Mouse (Mus musculus) CH12.LX (cell line): ENCODE data around the gene Dlgap1. TPM values are rescaled to one million over a fixed set of nuclear protein-coding genes. Genes with fewer than 3 reads are reported as not detected.

ENCODE experiments used
- DNase-seq: peaks from one replicate; pipeline ENCODE4 v3.0.0-alpha.2; 2013; ENCODE audit errors: extremely low read depth
- H3K27ac ChIP-seq: 2 replicates; pipeline ENCODE4 v1.5.1; 2012; ENCODE audit warnings: low read depth, mild to moderate bottlenecking, control low read depth, moderate library complexity; ENCODE audit not compliant: insufficient read depth
- H3K27me3 ChIP-seq: replicated peaks from 2 replicates; pipeline ENCODE3; 2012; ENCODE audit warnings: inconsistent platforms
- H3K36me3 ChIP-seq, 2 experiments: replicated peaks in 1 of 2; 2 replicates each; pipeline versions ENCODE3 to v1.6.1; 2012; ENCODE audit warnings: inconsistent platforms in 1 of 2, low read length in 1 of 2, mild to moderate bottlenecking in 1 of 2, mixed read lengths in 1 of 2, moderate library complexity in 1 of 2; ENCODE audit not compliant: control insufficient read depth in 1 of 2, insufficient read depth in 1 of 2
- H3K4me1 ChIP-seq, 2 experiments: 2 replicates each; pipeline ENCODE4 v1.6.1; 2012; ENCODE audit warnings: inconsistent platforms in 1 of 2, moderate library complexity in 1 of 2; ENCODE audit not compliant: insufficient read depth in 2 of 2, control insufficient read depth in 1 of 2
- H3K4me2 ChIP-seq: 2 replicates; pipeline ENCODE4 v1.6.1; 2012; ENCODE audit warnings: low read depth, mild to moderate bottlenecking, control low read depth; ENCODE audit not compliant: poor library complexity, insufficient read depth, severe bottlenecking
- H3K4me3 ChIP-seq, 3 experiments: fragments of 150-350 bp in 1 of 3; sonication (generic) in 1 of 3; replicated peaks in 1 of 3; 2 replicates each; pipeline versions ENCODE3 to v1.5.1; 2011 to 2012; ENCODE audit warnings: low read depth in 2 of 3, low read length in 2 of 3, mild to moderate bottlenecking in 2 of 3, moderate library complexity in 2 of 3, control low read depth in 1 of 3, improper control_type of control experiment in 1 of 3, inconsistent platforms in 1 of 3, mixed read lengths in 1 of 3; ENCODE audit not compliant: poor library complexity in 1 of 3
- H3K79me2 ChIP-seq: replicated peaks from 2 replicates; pipeline ENCODE4 v1.6.1; 2012; ENCODE audit warnings: mild to moderate bottlenecking, moderate library complexity; ENCODE audit not compliant: control insufficient read depth, poor library complexity, insufficient read depth, severe bottlenecking; ENCODE audit errors: extremely low read depth
- H3K9ac ChIP-seq: 2 replicates; pipeline ENCODE4 v1.6.1; 2012; ENCODE audit warnings: low read depth, mild to moderate bottlenecking, control low read depth, moderate library complexity; ENCODE audit not compliant: insufficient read depth
- H3K9me3 ChIP-seq: replicated peaks from 2 replicates; pipeline ENCODE3; 2012; ENCODE audit warnings: low read length, inconsistent platforms, mixed read lengths
- BHLHE40 ChIP-seq: IDR thresholded peaks from 2 replicates; pipeline ENCODE4 v1.6.1; 2011; ENCODE audit warnings: mild to moderate bottlenecking, low read depth, low read length, improper control_type of control experiment
- CHD1 ChIP-seq: IDR thresholded peaks from 2 replicates; pipeline ENCODE4 v1.6.1; 2012; ENCODE audit warnings: low read depth, low read length, improper control_type of control experiment, inconsistent platforms
- CTCF ChIP-seq, 2 experiments: IDR thresholded peaks in 1 of 2; conservative IDR thresholded peaks in 1 of 2; 2 replicates each; pipeline ENCODE4 v1.5.1; 2011 to 2012; ENCODE audit warnings: low read depth in 2 of 2, low read length in 2 of 2, improper control_type of control experiment in 1 of 2, inconsistent platforms in 1 of 2, mild to moderate bottlenecking in 1 of 2, moderate library complexity in 1 of 2
- E2F4 ChIP-seq: IDR thresholded peaks from 2 replicates; pipeline ENCODE4 v1.6.1; 2011; ENCODE audit warnings: low read depth, low read length, improper control_type of control experiment; ENCODE audit not compliant: insufficient replicate concordance
- ELF1 ChIP-seq: IDR thresholded peaks from 2 replicates; pipeline ENCODE4 v1.6.1; 2014; ENCODE audit warnings: low read depth, mild to moderate bottlenecking, inconsistent platforms, low read length, improper control_type of control experiment
- EP300 ChIP-seq: IDR thresholded peaks from 2 replicates; pipeline ENCODE4 v1.6.1; 2011; ENCODE audit warnings: low read length, improper control_type of control experiment
- ETS1 ChIP-seq: conservative IDR thresholded peaks from 2 replicates; pipeline ENCODE4 v1.6.1; 2012; ENCODE audit warnings: low read depth, mild to moderate bottlenecking, inconsistent platforms, low read length, improper control_type of control experiment, moderate library complexity
- GABPA ChIP-seq: IDR thresholded peaks from 2 replicates; pipeline ENCODE4 v1.6.1; 2012; ENCODE audit warnings: low read depth, low read length, improper control_type of control experiment, inconsistent platforms; ENCODE audit not compliant: insufficient replicate concordance
- HCFC1 ChIP-seq: IDR thresholded peaks from 2 replicates; pipeline ENCODE4 v1.6.1; 2012; ENCODE audit warnings: low read depth, mild to moderate bottlenecking, inconsistent platforms, low read length, improper control_type of control experiment
- IRF4 ChIP-seq: IDR thresholded peaks from 2 replicates; pipeline ENCODE4 v1.6.1; 2014; ENCODE audit warnings: low read depth, mild to moderate bottlenecking, inconsistent platforms, low read length, improper control_type of control experiment
- JUN ChIP-seq: IDR thresholded peaks from 2 replicates; pipeline ENCODE4 v1.6.1; 2011; ENCODE audit warnings: low read depth, mild to moderate bottlenecking, low read length, improper control_type of control experiment, moderate library complexity; ENCODE audit not compliant: insufficient read depth
- JUND ChIP-seq: conservative IDR thresholded peaks from 2 replicates; pipeline ENCODE4 v1.6.1; 2011; ENCODE audit warnings: low read depth, low read length, improper control_type of control experiment
- KAT2A ChIP-seq: IDR thresholded peaks from 2 replicates; pipeline ENCODE4 v1.6.1; 2012; ENCODE audit warnings: low read length, improper control_type of control experiment, inconsistent platforms; ENCODE audit not compliant: insufficient replicate concordance
- MAFK ChIP-seq: IDR thresholded peaks from 2 replicates; pipeline ENCODE4 v1.6.1; 2011; ENCODE audit warnings: low read length, improper control_type of control experiment; ENCODE audit not compliant: insufficient replicate concordance
- MAZ ChIP-seq: IDR thresholded peaks from 2 replicates; pipeline ENCODE4 v1.6.1; 2012; ENCODE audit warnings: low read depth, mild to moderate bottlenecking, inconsistent platforms, low read length, improper control_type of control experiment, moderate library complexity
- MYC ChIP-seq: IDR thresholded peaks from 2 replicates; pipeline ENCODE4 v1.6.1; 2011; ENCODE audit warnings: low read depth, mild to moderate bottlenecking, improper control_type of control experiment, low read length
- NELFE ChIP-seq: IDR thresholded peaks from 2 replicates; pipeline ENCODE4 v1.6.1; 2011; ENCODE audit warnings: low read depth, low read length, improper control_type of control experiment
- NRF1 ChIP-seq: IDR thresholded peaks from 2 replicates; pipeline ENCODE4 v1.6.1; 2014; ENCODE audit warnings: low read depth, mild to moderate bottlenecking, inconsistent platforms, low read length, improper control_type of control experiment, moderate library complexity
- PAX5 ChIP-seq: IDR thresholded peaks from 2 replicates; pipeline ENCODE4 v1.6.1; 2012; ENCODE audit warnings: low read length, inconsistent platforms, mixed read lengths
- POLR2A ChIP-seq: IDR thresholded peaks from 2 replicates; pipeline ENCODE4 v1.6.1; 2011; ENCODE audit warnings: low read depth, mild to moderate bottlenecking, improper control_type of control experiment, low read length
- RAD21 ChIP-seq: IDR thresholded peaks from 2 replicates; pipeline ENCODE4 v1.6.1; 2011; ENCODE audit warnings: low read depth, mild to moderate bottlenecking, low read length, improper control_type of control experiment, moderate library complexity
- RCOR1 ChIP-seq: conservative IDR thresholded peaks from 2 replicates; pipeline ENCODE4 v1.6.1; 2012; ENCODE audit warnings: low read depth, mild to moderate bottlenecking, inconsistent platforms, low read length, improper control_type of control experiment
- SIN3A ChIP-seq: IDR thresholded peaks from 2 replicates; pipeline ENCODE4 v1.6.1; 2012; ENCODE audit warnings: low read length, improper control_type of control experiment, inconsistent platforms
- SMC3 ChIP-seq: IDR thresholded peaks from 2 replicates; pipeline ENCODE4 v1.6.1; 2011; ENCODE audit warnings: low read depth, low read length, improper control_type of control experiment
- TCF12 ChIP-seq: IDR thresholded peaks from 2 replicates; pipeline ENCODE4 v1.6.1; 2014; ENCODE audit warnings: low read depth, mild to moderate bottlenecking, inconsistent platforms, low read length, improper control_type of control experiment
- UBTF ChIP-seq: IDR thresholded peaks from 2 replicates; pipeline ENCODE4 v1.6.1; 2012; ENCODE audit warnings: low read depth, mild to moderate bottlenecking, inconsistent platforms, low read length, improper control_type of control experiment, moderate library complexity
- USF1 ChIP-seq: IDR thresholded peaks from 2 replicates; pipeline ENCODE4 v1.6.1; 2014; ENCODE audit warnings: low read depth, mild to moderate bottlenecking, inconsistent platforms, low read length, improper control_type of control experiment
- USF2 ChIP-seq: conservative IDR thresholded peaks from 2 replicates; pipeline ENCODE4 v1.6.1; 2011; ENCODE audit warnings: low read depth, low read length, improper control_type of control experiment
- ZC3H11A ChIP-seq: IDR thresholded peaks from 2 replicates; pipeline ENCODE4 v1.6.1; 2012; ENCODE audit warnings: low read depth, mild to moderate bottlenecking, inconsistent platforms, low read length, improper control_type of control experiment
- ZKSCAN1 ChIP-seq: IDR thresholded peaks from 2 replicates; pipeline ENCODE4 v1.6.1; 2012; ENCODE audit warnings: low read depth, inconsistent platforms, low read length, improper control_type of control experiment, borderline replicate concordance
- ZMIZ1 ChIP-seq: IDR thresholded peaks from 2 replicates; pipeline ENCODE4 v1.6.1; 2012; ENCODE audit warnings: low read depth, mild to moderate bottlenecking, inconsistent platforms, low read length, improper control_type of control experiment
- dilution Hi-C: fragments of 300-500 bp; cut with MboI; formaldehyde crosslinking; loops from 2 replicates; pipeline ENCODE4 v1.14.3; 2020; ENCODE audit warnings: low sequenced_read_pairs; ENCODE audit not compliant: extremely low pct_unique_long_range_greater_than_20kb, extremely low pct_ligation_motif_present
- in situ Hi-C: fragments of 300-500 bp; cut with MboI; formaldehyde crosslinking; loops from 3 replicates; pipeline ENCODE4 v1.14.3; 2019; ENCODE audit warnings: low sequenced_read_pairs, low pct_ligation_motif_present, low pct_unique_long_range_greater_than_20kb, mixed read lengths
- polyA plus RNA-seq: library from polyadenylated mRNA; unstranded; fragments of >175 nt; gene quantifications from 2 replicates; pipeline ENCODE4 v1.2.1, GENCODE M21; 2012; ENCODE audit warnings: low read depth; ENCODE audit not compliant: insufficient read length
- total RNA-seq, 2 experiments: library from RNA; depleted of rRNA; stranded (reverse); fragments of 300-350 nt in 1 of 2; fragments of >200 nt in 1 of 2; gene quantifications; 2 replicates each; pipeline ENCODE4 v1.2.3; 2012 to 2014

The Dlgap1 gene
- total and polyA plus RNA-seq, 3 experiments = 0.51 to 2.7 (median 1.2) TPM

DNA sequence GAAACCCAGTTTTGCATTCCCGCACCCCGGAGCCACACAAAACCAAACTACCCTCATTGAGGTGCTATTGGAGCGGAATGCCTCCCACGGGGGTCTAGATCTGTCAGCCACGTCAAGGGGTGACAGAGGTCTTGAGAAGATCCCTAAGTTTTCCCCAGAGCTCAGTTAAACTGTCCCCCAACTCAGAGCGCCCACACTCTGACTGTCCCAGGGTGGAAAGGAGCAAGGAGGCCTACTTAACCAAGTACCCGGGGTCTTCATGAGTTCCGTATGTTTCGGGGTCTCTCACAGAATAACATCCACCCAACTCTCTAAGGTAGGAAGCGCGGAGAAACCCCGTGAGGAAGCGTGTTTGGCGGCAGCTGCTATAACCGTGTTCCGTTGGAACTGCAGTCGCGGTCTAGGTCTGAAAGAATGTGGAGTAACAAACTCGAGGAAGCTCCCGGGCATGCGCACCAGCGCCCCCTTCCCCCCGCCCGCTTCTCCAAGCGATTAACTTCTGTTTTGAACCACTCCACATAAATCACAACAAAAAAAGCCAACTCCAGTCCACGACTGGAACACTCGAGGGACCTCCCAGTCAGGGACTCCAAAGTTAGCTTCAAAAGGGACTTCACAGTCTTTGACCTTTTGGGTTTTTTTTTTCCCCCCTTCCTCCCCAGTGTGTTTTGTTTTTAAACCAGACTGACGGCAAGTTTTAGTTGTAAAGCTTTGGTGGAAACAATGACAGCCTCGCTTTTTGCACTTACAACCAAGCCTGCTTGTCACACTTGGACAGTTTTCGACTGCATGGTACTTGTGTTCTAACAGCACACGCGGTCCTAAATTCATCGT, 880.7 kb downstream of the Dlgap1 start (continued):
- peak; percentile 51; the same call in 1 of the 2 replicates for TF ChIP-seq JUND
- peak; percentile 54; the same call in 1 of the 2 replicates for TF ChIP-seq BHLHE40
- TF ChIP-seq IRF4 = peak; percentile 36
- peak; percentile 90 for TF ChIP-seq NRF1
- TF ChIP-seq SMC3 = no peak; the same call in 1 of the 2 replicates
- no peak for TF ChIP-seq ZC3H11A
- TF ChIP-seq GABPA = no peak
- TF ChIP-seq ELF1 = no peak
- TF ChIP-seq SIN3A = peak; percentile 62
- no peak for TF ChIP-seq USF2
- TF ChIP-seq ZMIZ1 = peak; percentile 69
- TF ChIP-seq POLR2A = peak; percentile 52
- TF ChIP-seq, all 38 proteins: peak for 21

DNA sequence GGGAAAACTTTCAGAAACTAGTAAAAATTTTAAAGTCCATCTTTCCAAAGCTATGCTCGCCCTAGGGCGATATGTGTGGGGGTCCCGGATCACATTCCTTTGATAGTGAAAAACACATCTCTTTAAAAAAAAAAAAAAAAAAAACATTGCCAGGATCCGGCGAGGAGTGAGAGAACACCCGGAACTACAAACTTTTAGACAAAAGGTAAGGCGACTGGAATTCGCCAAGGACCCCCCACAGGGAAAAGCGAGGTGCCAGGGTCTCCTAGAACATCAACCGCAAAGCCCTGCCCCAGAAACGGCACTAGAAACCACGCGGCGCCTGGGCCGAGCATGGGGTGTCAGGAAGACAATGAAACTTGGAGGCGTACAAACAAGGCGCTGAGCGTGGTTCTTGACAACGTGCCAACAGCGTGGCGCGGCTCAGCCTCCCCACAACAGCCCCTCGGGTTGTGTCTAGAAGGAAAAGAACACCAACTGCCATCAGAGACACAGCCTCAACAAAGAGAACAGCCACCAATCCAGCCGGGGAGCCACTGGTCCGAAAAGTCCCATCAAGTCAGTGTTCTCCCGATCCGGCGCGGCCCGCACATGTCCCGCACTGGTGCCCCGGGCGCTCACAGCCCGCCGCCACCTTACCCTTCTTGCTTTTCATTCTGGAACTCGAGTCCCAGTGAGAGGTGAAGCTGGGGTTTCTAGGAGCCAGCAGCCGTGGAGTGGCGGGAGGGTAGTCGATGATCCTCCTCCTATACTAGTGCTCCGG, 881.5 kb downstream of the Dlgap1 start:
- H3K9ac ChIP-seq = peak overlapping the region; percentile 98
- H3K79me2 ChIP-seq = peaks cover 72% of the 10 kb centered on the region
- dilution Hi-C loops = no loop called here
- H3K4me3 ChIP-seq = peak overlapping the region; percentile 83 to 94 (median 93)
- no peaks in the 10 kb centered on the region for H3K27me3 ChIP-seq
- peak overlapping the region; percentile 8; the same call in 1 of the 2 replicates for H3K4me2 ChIP-seq
- H3K36me3 ChIP-seq = peaks cover 10 to 23% of the 10 kb centered on the region in 2 experiments
- no peaks in the 10 kb centered on the region for H3K9me3 ChIP-seq
- in situ Hi-C loops = loop anchor here (5.0 kb wide), 1 partner anchor 62 kb away; no protein-coding TSS in a partner anchor
- peak; percentile 46 for DNase-seq
- H3K27ac ChIP-seq = peak overlapping the region; percentile 94
- H3K4me1 ChIP-seq = peaks cover 0 to 13% of the 10 kb centered on the region in 2 experiments; a peak in 2 of 4 replicates
- TF ChIP-seq JUND (no peak), GABPA (no peak), PAX5 (no peak), HCFC1 (no peak), ZKSCAN1 (no peak), SMC3 (no peak), E2F4 (no peak), ETS1 (no peak), IRF4 (no peak), USF1 (no peak), TCF12 (no peak), POLR2A (no peak), RAD21 (no peak), RCOR1 (no peak), ZC3H11A (no peak), MAFK (no peak), MAZ (no peak), NRF1 (no peak), MYC (peak; percentile 13; the same call in 1 of the 2 replicates), CHD1 (0 out of 2 replicates have a peak, but pooled peaks have one; percentile 7), NELFE (no peak), JUN (no peak), BHLHE40 (no peak), USF2 (no peak), EP300 (no peak), ELF1 (no peak), ZMIZ1 (no peak), KAT2A (no peak), CTCF (conservative IDR thresholded peaks at IDR 0.05 in 1 of 2, IDR thresholded peaks at IDR 0.05 in 1 of 2; ENCODE audit: low read depth in 2 of 2, low read length in 2 of 2) (no peak), UBTF (0 out of 2 replicates have a peak, but pooled peaks have one; percentile 20)
